Mouse (Mus musculus): ENCODE results near the gene Gja3. TPM values are rescaled to one million over a fixed set of nuclear protein-coding genes. Genes with fewer than 3 reads are reported as not detected.

Gene Gja3
- not detected in 2 replicates for polyA plus RNA-seq (2012)

DNA sequence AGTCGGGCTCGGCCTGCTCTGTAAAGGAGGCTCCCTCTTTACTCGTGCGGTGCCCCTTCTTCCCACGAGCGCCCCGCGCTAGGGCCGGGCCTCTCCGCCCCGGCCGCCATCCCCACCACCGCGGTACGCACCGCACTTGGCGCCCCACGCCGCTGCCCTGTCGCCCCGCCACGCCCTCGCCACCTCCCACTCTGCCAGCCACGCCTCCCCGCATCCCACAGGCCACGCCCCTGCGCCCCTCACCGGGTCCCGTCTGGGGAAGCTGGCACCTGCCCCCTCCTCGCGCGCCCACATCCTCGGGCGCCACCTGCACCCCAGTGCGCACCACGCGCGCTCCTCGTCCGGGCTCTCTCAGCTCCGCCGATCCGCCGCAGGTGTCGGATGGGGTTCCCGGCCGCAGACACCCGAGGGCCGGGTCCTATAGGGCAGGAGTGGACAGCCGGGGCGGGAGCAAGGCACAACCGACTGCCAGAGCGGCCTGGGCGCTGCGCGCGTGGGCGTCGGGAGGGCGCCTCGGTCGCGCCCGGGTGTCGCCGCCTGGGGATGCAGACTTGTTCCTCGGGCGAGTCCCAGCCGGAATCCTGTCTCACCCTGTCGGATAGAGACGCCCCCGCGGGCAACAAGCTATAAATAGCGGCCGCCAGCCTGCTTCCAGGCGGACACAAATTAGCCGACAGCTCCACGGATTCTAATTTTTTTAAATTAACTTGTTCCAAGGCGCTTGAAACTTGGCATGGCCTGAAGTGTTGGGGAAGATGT lies at the start of gene Gja3:
Gene Gja3 (minus strand): TSS at position 538 of the 759 bp plus-strand sequence.

DNA sequence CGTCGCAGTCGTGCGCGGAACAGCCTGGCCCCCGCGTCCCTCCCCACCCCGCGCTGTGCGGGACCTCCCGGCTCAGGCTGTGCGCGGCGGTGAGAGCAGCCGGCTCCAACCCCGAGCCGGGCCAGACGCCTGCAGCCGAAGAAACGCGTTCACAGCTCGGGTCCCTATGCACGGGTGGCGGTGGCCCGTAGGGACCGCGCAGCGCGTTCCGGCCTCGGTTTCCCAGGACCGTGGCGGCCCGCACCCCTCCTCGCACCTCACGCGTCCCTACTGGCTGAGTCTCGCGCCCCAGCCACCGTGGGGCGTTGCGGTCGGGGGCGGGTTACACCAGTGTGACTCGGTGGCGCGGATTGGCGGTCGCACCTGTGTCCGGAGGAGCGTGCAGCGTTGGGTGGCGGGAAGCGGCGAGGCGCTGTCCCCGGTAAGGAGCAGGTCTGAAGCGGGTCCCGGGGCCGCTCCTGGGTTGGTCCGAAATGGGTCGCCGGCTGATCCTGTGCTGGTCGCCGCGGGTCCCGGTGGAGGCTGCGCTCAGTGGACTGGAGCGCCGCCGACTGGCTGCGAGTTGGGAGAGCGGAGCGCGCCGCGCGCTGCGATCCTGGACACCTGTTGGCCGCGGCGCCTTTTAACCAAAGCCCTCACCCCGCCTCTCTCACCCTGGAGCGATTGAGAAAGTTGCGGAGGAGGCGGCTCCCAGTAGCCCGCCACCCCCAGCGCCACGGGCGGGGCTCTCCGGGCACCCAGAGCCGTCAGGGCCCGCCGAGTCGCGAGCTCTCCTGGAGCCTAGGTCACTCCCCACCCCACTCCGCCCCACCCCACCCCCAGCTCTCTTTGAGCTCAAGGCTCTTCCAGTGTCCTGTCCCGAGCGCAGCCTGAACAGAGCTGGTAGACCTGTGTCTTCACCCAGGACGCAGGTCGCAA lies 46.5 kb upstream of the Gja3 start, which contains the start of gene Gjb2:
Gene Gjb2 (minus strand): TSS at position 597 of the 918 bp plus-strand sequence.

Other genes with a start within 250 kb of the Gja3 start
- 2.1 and 2.9 TPM in 2 replicates for gene Zmym5, start 246.4 kb downstream of the Gja3 start, polyA plus RNA-seq (2012)
- gene Zmym2, start 171.4 kb downstream of the Gja3 start, polyA plus RNA-seq (2012): 2.8 and 4.1 TPM in 2 replicates
- 0.10 and 0.12 TPM in 2 replicates for gene Gjb2, start 46.6 kb upstream of the Gja3 start, polyA plus RNA-seq (2012)
- gene Gm4491, start 57.8 kb upstream of the Gja3 start, polyA plus RNA-seq (2012): not detected in 2 replicates
- gene Gjb6, start 75.5 kb upstream of the Gja3 start, polyA plus RNA-seq (2012): not detected in 2 replicates

Data from megakaryocyte-erythroid progenitor cell, adult 5 weeks (primary cell).